Mouse (Mus musculus): Measurements from ENCODE around the gene Tmem121.
A peak's percentile ranks its signal among the peaks of the same experiment; 100 is the strongest.
"Not testable (repeated sequence)": the region's sequence is repeated elsewhere in the genome, so short reads cannot be mapped to it uniquely, and the experiment has no call there.

Gene Tmem121

DNA sequence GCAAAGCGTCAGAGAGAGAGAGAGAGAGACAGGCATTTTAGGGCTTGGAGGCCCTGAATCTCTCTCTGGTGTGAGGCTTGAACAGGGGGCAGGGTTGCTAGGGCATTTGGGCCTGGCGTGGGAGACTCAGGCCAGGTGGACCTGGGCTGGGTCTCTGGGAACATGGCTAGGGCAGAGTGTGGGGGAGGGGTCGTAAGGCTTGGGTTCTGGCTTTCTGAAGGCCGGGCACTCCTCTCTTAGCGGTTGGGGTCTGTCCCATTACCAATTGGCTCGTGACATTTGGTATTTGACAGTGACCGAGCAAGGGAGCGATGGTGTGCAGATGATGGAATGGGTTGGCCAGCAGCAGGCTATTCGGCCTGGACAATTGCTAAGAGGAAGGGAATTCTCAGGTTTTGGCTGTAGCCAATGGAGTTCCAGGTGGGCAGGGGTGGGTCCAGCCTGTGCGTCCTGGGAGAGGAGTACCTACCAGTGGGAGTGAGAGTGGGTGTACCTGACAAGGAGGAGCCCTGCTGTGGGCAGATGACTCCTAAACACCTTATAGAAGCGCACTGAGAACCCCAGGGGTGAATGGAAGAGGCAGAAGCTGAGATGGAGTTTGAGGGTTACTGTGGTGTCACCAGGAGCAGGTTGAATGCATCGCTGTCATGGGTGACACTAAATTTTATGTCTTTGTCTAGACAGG lies 738 bp downstream of the Tmem121 start:
- DNase-seq (ENCODE audit: low read depth, low spot score) = no peak

DNA sequence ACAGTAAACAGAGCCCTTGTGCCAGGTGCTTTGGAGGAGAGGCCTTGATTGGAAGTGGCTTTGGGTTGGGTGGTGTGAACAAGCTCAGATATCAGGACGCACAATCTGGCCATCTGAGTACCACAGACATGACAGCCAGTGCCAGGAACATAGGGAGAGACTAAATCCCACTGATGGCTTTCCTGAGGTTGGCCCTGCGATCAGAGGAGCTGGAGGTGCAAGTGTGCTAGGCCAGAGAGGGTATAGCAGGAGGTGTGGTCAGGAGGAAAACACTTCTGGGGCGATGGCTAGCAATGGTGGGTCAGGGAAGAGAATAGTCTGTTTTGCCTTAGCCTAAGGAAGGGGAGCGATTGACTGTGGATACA lies 1.3 kb downstream of the Tmem121 start:
- DNase-seq (ENCODE audit: low read depth, low spot score) = no peak

DNA sequence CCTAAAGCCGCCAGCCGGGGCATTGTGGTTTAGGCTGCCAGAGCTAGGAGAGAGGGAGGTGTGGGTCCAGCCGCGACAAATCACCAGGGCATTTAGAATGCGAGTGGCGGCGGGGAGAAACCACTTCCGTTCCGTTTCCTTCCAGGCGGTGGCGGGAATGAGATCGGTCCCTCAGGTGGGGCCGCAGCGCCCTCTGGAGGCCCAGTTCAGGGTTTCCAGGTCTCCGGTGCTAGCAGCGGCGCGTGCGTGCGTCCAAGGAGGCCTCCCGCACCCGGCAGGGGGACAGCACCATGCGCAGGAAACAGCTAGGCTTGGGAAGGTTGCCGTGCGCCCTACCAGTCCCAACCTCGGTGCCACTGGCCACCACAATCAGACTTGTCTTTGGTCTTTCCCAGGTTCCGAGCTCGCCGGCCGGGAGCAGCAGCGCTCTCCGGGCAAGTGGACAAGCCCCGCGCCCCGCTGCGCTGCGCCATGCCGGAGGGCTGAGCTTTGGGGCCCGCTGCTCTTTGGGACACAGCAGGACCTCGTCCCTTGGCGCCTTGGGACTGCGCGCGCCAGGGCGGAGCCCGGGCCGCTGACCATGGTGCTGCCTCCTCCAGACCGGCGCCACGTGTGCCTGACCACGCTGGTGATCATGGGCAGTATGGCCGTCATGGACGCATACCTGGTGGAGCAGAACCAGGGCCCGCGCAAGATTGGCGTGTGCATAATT lies 2.0 kb downstream of the Tmem121 start:
- peak; percentile 64 for DNase-seq (ENCODE audit: low read depth, low spot score)

GRCm38 (mm10) chr12:113188349-113189055 lies 2.8 kb downstream of the Tmem121 start:
- no peak for DNase-seq (ENCODE audit: low read depth, low spot score)

DNA sequence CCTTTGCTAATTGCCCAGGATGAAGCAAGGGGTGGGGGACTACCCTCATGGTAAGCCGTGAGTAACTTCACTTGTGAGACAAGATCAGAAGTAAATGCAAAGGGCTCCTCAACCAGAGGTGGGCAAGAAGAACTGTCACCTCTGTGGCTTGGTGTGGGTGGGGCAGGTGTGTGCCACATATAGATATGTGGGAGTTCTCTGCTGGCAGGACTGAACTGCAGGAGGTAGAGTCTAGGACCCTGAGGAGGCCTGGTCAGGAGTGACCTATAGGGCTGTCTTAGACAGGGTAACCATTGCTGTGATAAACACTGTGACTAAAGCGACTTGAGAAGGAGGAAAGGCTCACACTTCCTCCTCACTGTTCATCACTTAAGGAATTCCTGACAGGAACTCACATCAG lies 7.7 kb downstream of the Tmem121 start:
- no peak for DNase-seq (ENCODE audit: low read depth, low spot score)

DNA sequence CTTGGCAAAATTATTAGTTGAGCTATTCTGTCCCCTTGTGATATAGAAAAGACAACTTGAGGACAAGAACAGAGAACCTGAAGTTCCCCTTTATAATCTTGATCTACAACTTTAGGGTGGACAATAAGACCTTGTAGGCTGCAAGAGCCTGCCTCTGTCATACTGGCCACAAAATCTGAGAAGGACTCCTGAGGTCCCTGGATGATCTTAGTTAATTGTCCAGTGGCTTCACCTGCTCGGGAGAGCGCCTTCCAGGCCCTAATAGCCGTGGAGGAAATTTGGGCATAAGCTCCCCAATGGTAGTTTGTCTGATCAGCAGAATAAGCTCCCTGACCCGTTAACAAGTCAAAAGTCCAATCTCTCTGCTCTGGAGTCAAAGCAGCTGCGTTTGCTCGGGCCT lies 13.4 kb downstream of the Tmem121 start:
- not testable (repeated sequence) for DNase-seq (ENCODE audit: low read depth, low spot score)

DNA sequence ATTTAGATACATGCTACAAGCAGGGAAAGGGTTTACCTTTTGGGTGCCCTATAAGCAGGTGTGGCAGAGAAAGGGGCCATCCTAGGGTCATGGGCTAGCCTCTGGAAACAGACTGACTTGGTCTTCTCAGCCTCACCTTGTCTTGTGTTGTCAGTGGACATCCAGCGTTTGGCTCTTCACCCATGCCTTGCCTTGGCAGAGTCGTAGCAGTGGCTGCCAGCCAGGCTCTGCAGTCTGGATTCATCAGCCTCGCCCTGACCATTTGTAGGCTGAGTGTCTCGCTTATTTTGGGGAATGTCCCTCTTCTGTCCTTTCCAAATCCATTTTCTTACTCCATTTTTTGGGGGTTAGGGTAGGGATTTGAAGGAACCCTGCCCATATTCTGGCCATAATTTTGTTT lies 15.6 kb downstream of the Tmem121 start:
- no peak for DNase-seq (ENCODE audit: low read depth, low spot score)

DNA sequence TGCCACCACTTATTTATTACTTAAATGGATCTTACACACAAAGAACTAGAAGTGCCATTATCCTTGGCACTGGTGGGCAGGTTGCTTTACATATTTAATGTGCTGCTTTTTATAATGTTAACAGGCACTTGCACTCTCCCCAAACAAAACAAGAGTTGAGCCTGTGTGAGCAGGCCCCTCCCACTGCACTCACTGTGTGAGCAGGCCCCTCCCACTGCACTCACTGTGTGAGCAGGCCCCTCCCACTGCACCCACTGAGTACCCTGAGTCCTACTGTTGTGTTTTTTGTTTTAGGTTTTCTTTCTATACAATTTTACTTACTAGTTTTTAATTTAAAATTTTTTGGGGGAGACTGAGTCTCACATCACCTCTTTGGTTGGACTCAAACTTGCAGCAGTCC lies 16.3 kb downstream of the Tmem121 start:
- no peak for DNase-seq (ENCODE audit: low read depth, low spot score)

- DNase-seq (ENCODE audit: low read depth, low spot score) = no peak
Observed at GRCm38 (mm10) chr12:113203522-113203921, 17.8 kb downstream of the Tmem121 start.

- DNase-seq (ENCODE audit: low read depth, low spot score) = no peak
Observed at GRCm38 (mm10) chr12:113205251-113205942, 19.7 kb downstream of the Tmem121 start.

GRCm38 (mm10) chr12:113207737-113208136 lies 22.0 kb downstream of the Tmem121 start:
- no peak for DNase-seq (ENCODE audit: low read depth, low spot score)

DNA sequence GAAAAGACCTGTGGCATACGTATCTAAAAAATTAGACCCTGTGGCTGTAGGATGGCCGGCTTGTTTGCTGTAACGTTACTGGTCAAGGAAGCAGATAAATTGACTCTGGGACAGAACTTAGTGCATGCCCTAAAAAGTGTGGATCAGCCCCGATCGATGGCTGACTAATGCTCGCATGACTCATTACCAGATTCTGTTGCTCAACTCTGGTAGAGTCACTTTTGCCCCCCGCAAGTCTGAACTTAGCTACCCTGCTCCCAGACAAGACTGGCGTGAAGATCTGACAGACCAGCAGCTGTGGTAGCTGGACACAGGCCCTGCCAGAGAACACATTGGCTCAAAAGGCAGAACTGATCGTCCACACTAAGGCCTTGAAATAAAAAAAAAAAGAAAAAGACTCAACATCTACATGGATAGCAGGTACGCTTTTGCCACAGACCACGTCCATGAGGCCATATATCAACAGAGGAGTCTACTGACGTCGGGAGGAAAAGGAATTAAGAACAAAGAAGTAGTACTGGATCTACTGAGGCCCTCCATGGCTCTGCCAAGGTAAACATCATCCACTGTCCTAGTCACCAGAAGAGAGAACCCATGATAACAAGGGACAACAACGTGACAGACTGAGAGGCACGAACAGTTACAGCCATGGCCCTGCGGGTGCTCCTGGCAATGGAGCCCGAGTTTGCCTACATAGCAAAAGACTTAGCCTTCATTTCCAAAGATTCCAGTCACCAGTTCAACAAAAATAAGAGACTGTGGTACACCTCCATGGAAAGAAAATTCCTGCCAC lies 25.1 kb downstream of the Tmem121 start:
- no peak for DNase-seq (ENCODE audit: low read depth, low spot score)

- no peak for DNase-seq (ENCODE audit: low read depth, low spot score)
Observed at GRCm38 (mm10) chr12:113211772-113212171, 26.0 kb downstream of the Tmem121 start.

DNA sequence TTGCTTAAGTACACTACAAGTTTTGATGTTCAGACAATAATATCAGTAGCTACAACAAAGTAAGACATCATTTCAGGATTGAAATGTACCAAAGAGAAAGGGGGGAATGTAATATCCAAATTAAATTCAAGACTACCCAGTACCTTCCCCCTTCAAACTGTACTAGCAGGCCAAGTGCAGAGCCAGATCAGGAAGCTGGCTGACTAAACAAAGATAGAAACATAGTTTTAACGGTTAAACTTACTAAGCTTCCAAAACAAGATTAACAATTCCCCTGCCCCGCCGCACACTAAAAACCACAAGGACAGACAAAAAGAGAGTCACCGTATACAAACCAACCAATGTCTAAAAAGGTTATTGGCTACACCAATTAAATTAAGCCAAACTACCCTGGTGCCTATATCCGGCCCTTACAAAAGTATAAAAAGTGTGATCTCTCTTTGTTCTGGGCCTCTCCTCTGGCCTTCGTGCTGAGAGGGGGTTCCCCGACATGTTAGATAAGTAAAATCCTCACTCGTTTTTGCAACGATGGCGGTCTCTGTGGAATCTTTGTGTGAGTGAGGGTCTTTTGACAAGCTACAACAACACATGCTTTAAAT lies 26.7 kb downstream of the Tmem121 start:
- no peak for DNase-seq (ENCODE audit: low read depth, low spot score)

DNA sequence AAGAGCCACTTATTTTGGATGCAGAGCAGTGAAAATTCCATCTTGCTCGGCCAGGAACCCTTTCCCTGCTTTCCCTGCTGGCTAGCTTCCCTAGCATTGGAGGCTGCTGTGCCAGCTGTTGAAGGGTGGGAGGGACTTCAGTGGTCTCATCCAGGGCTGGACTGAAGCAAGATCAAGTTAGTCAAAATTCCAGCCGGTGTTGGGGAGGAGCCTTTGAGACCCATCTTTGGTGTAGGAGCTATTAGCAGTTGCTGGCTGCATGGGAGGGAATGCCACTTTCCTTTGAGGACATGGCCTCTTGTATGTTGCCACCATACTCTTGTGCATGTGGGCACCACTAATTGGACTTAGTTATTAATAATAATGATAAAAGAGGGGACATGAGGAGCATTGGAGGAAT lies 27.5 kb downstream of the Tmem121 start:
- no peak for DNase-seq (ENCODE audit: low read depth, low spot score)

GRCm38 (mm10) chr12:113214072-113214808 lies 28.5 kb downstream of the Tmem121 start:
- no peak for DNase-seq (ENCODE audit: low read depth, low spot score)

- no peak for DNase-seq (ENCODE audit: low read depth, low spot score)
Observed at GRCm38 (mm10) chr12:113214972-113215666, 29.4 kb downstream of the Tmem121 start.

DNA sequence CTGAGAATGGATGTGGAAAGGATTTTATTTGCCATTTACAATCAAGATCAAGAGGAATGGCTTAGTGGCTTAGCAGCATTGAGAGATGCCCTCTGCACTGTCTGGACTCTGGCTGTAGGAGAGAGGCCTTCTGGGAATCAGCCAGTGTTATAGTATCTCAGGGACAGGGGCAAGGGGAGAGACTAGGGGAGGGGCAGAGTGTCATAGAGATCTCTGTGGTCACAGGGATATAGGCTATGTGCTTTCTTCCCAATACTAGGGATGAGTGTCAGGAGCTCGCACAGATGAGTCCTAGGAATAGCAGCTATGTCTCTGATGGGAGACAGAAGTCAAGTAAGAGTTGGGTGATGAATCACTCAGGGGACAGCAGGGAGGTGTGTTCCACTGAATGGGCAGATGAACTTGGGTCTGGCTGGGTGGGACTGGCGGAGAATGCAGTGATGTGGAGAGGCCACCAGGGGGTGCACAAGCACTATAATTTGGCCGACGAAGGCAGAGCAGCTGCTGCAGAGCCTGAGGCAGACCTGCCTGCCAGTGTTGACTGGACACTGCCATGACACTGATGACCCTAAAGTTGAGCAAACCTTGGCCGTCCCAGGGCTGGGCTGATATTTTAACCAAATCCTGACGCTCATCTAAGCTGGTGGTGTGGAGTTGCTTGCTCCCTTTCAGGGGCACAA lies 30.1 kb downstream of the Tmem121 start:
- no peak for DNase-seq (ENCODE audit: low read depth, low spot score)

All from WW6 (cell line).